Mouse (Mus musculus): ENCODE results near the gene Fbxo6. TPM values are rescaled to one million over a fixed set of nuclear protein-coding genes. Genes with fewer than 3 reads are reported as not detected.

Gene Fbxo6
- polyA plus RNA-seq, 1 experiment: 89.7 TPM

DNA sequence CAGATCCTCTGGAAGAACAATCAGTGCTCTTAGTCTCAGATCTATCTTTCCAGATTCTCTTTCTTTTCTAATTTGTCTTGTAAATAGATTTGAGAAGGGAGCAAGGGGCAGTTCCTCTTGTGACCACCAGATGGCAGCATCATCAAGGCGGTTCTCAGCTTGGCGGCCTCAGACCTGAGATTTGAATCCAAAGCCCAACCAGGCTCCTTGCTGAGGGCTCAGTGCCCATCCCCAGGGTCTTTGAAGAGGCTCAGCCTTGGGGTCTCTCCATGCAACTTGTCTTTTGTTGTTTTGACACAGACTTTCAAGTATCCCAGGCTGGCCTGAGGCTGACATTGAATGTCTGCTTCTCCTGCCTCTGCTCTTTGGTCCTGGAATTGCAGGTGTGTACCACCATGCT is 18.9 kb upstream of the Fbxo6 start:
- Histone ChIP-seq H3K4me2 (ENCODE audit: low read depth) (no peak overlapping the region), H3ac (ENCODE audit: control insufficient read depth, insufficient read length) (no peak overlapping the region), H3K36me3 (ENCODE audit: control insufficient read depth, insufficient read depth) (no peaks in the 10 kb centered on the region), H3K27me3 (ENCODE audit: control insufficient read depth, insufficient read depth, insufficient read length) (peaks cover 50% of the 10 kb centered on the region), H3K4me3 (no peak overlapping the region), H3K79me2 (ENCODE audit: control insufficient read depth, insufficient read depth) (no peaks in the 10 kb centered on the region)
- TF ChIP-seq MYOD1 (IDR thresholded peaks at IDR 0.05; ENCODE audit: control insufficient read depth in 1 of 3, insufficient read length in 2 of 3, low read depth in 2 of 3) (no peak), E2F4 (IDR thresholded peaks at IDR 0.05; ENCODE audit: insufficient read depth) (peak; percentile 67)

DNA sequence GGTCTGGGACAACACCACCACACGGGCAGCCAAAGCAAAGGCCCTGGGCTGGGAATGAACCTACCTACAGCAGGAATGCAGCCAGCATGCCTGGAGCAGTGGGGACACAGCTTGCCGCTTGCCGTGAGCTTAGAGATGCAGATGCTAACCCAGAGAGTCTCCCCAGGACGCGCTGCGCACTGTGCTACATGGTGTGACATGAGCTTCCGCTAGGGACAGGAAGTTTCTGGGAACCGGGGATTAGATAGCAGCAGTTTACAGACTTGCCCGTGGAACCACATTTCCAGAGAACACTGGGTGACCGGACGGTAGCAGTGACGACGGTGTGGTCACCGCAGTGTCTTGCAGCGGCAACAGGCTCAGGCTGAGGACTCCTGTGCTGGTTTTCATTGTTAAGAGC is 17.6 kb upstream of the Fbxo6 start:
- Histone ChIP-seq H3K27me3 (ENCODE audit: control insufficient read depth, insufficient read depth, insufficient read length) (peaks cover 54% of the 10 kb centered on the region), H3K79me2 (ENCODE audit: control insufficient read depth, insufficient read depth) (no peaks in the 10 kb centered on the region)

GRCm38 (mm10) chr4:148168287-148168686 is 16.3 kb upstream of the Fbxo6 start:
- H3K4me2 ChIP-seq (ENCODE audit: low read depth): no peak overlapping the region
- no peaks in the 10 kb centered on the region for H3K36me3 ChIP-seq (ENCODE audit: control insufficient read depth, insufficient read depth)
- H3K4me3 ChIP-seq: no peak overlapping the region
- no peak overlapping the region for H3ac ChIP-seq (ENCODE audit: control insufficient read depth, insufficient read length)
- H3K27me3 ChIP-seq (ENCODE audit: control insufficient read depth, insufficient read depth, insufficient read length): peaks cover 53% of the 10 kb centered on the region
- H3K79me2 ChIP-seq (ENCODE audit: control insufficient read depth, insufficient read depth): no peaks in the 10 kb centered on the region
- TF ChIP-seq MYOG (IDR thresholded peaks at IDR 0.05; ENCODE audit: control insufficient read depth in 1 of 3, insufficient read depth in 1 of 3, insufficient read length in 2 of 3, low read depth in 2 of 3) (no peak), POLR2AphosphoS2 (IDR thresholded peaks at IDR 0.05; ENCODE audit: insufficient read length, low read depth) (no peak), TCF12 (IDR thresholded peaks at IDR 0.05; ENCODE audit: insufficient read depth, poor library complexity, severe bottlenecking) (no peak), MAX (IDR thresholded peaks at IDR 0.05; ENCODE audit: low read depth) (no peak), SRF (IDR thresholded peaks at IDR 0.05; ENCODE audit: control insufficient read depth, insufficient read length, low read depth) (no peak), REST (IDR thresholded peaks at IDR 0.05; ENCODE audit: insufficient read depth, insufficient read length) (no peak), POLR2A (IDR thresholded peaks at IDR 0.05; ENCODE audit: insufficient read length, low read depth) (no peak), E2F4 (IDR thresholded peaks at IDR 0.05; ENCODE audit: insufficient read depth) (no peak), USF1 (IDR thresholded peaks at IDR 0.05; ENCODE audit: low read depth) (no peak), MYOD1 (IDR thresholded peaks at IDR 0.05; ENCODE audit: control insufficient read depth in 1 of 3, insufficient read length in 2 of 3, low read depth in 2 of 3) (no peak)

More for the DNA sequence above, 17.6 kb upstream of the Fbxo6 start:
- TF ChIP-seq POLR2AphosphoS2 (IDR thresholded peaks at IDR 0.05; ENCODE audit: insufficient read length, low read depth) (no peak), USF1 (IDR thresholded peaks at IDR 0.05; ENCODE audit: low read depth) (no peak), REST (IDR thresholded peaks at IDR 0.05; ENCODE audit: insufficient read depth, insufficient read length) (no peak), POLR2A (IDR thresholded peaks at IDR 0.05; ENCODE audit: insufficient read length, low read depth) (no peak), TCF12 (IDR thresholded peaks at IDR 0.05; ENCODE audit: insufficient read depth, poor library complexity, severe bottlenecking) (no peak)
- H3K36me3 ChIP-seq (ENCODE audit: control insufficient read depth, insufficient read depth): no peaks in the 10 kb centered on the region
- no peak overlapping the region for H3K4me3 ChIP-seq
- peak overlapping the region; percentile 18 for H3K4me2 ChIP-seq (ENCODE audit: low read depth)
- no peak overlapping the region for H3ac ChIP-seq (ENCODE audit: control insufficient read depth, insufficient read length)

DNA sequence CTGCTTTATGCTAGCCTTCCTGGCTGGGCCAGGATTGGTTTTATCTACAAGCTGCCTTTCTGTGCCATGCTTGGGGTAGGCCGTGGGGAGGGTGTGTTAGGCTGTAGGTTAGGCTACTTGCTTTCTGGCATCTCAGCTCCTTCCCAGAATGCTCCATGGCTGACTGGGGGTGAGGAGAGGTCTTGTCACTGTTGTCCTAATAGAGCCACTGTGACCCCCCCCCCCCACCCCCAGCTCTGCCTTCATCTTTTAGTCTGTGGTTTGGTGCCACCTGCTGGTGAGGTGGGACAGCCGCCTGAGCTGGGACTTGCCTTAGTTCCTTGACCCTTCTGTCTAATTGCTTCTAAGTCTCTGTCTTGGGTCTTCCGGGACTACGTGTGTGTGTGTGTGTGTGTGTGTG is 15.0 kb upstream of the Fbxo6 start:
- no peak overlapping the region for H3K4me2 ChIP-seq (ENCODE audit: low read depth)
- no peak overlapping the region for H3ac ChIP-seq (ENCODE audit: control insufficient read depth, insufficient read length)
- no peaks in the 10 kb centered on the region for H3K36me3 ChIP-seq (ENCODE audit: control insufficient read depth, insufficient read depth)
- no peak overlapping the region for H3K4me3 ChIP-seq
- peaks cover 40% of the 10 kb centered on the region for H3K27me3 ChIP-seq (ENCODE audit: control insufficient read depth, insufficient read depth, insufficient read length)
- no peaks in the 10 kb centered on the region for H3K79me2 ChIP-seq (ENCODE audit: control insufficient read depth, insufficient read depth)
- TF ChIP-seq MYOD1 (IDR thresholded peaks at IDR 0.05; ENCODE audit: control insufficient read depth in 1 of 3, insufficient read length in 2 of 3, low read depth in 2 of 3) (no peak), POLR2A (IDR thresholded peaks at IDR 0.05; ENCODE audit: insufficient read length, low read depth) (no peak), POLR2AphosphoS2 (IDR thresholded peaks at IDR 0.05; ENCODE audit: insufficient read length, low read depth) (no peak), USF1 (IDR thresholded peaks at IDR 0.05; ENCODE audit: low read depth) (no peak), SRF (IDR thresholded peaks at IDR 0.05; ENCODE audit: control insufficient read depth, insufficient read length, low read depth) (no peak), REST (IDR thresholded peaks at IDR 0.05; ENCODE audit: insufficient read depth, insufficient read length) (no peak), TCF12 (IDR thresholded peaks at IDR 0.05; ENCODE audit: insufficient read depth, poor library complexity, severe bottlenecking) (no peak), E2F4 (IDR thresholded peaks at IDR 0.05; ENCODE audit: insufficient read depth) (no peak), MAX (IDR thresholded peaks at IDR 0.05; ENCODE audit: low read depth) (no peak), MYOG (IDR thresholded peaks at IDR 0.05; ENCODE audit: control insufficient read depth in 1 of 3, insufficient read depth in 1 of 3, insufficient read length in 2 of 3, low read depth in 2 of 3) (no peak), TCF3 (IDR thresholded peaks at IDR 0.05; ENCODE audit: insufficient read length, low read depth) (no peak), CEBPB (IDR thresholded peaks at IDR 0.05; ENCODE audit: insufficient read depth, poor library complexity, severe bottlenecking) (no peak)

- Histone ChIP-seq H3ac (ENCODE audit: control insufficient read depth, insufficient read length) (no peak overlapping the region), H3K27me3 (ENCODE audit: control insufficient read depth, insufficient read depth, insufficient read length) (peaks cover 35% of the 10 kb centered on the region), H3K4me3 (no peak overlapping the region), H3K36me3 (ENCODE audit: control insufficient read depth, insufficient read depth) (no peaks in the 10 kb centered on the region), H3K79me2 (ENCODE audit: control insufficient read depth, insufficient read depth) (no peaks in the 10 kb centered on the region), H3K4me2 (ENCODE audit: low read depth) (no peak overlapping the region)
- TF ChIP-seq POLR2AphosphoS2 (IDR thresholded peaks at IDR 0.05; ENCODE audit: insufficient read length, low read depth) (no peak), MAX (IDR thresholded peaks at IDR 0.05; ENCODE audit: low read depth) (no peak), CEBPB (IDR thresholded peaks at IDR 0.05; ENCODE audit: insufficient read depth, poor library complexity, severe bottlenecking) (no peak), TCF3 (IDR thresholded peaks at IDR 0.05; ENCODE audit: insufficient read length, low read depth) (no peak)
These were observed 14.5 kb upstream of the Fbxo6 start for GRCm38 (mm10) chr4:148166431-148166830.

Data from myocyte (in vitro differentiated cells).